Mouse (Mus musculus) olfactory bulb, adult 2 months (tissue): Measurements from ENCODE around the gene Gm38392. TPM values are rescaled to one million over a fixed set of nuclear protein-coding genes. Genes with fewer than 3 reads are reported as not detected.

Source experiments
- H3K27ac ChIP-seq: fragments of 200-500 bp; 2 replicates; pipeline ENCODE4 v1.5.1; 2012; ENCODE audit warnings: low read depth, low read length; ENCODE audit not compliant: insufficient read depth
- H3K4me1 ChIP-seq: fragments of 200-500 bp; 2 replicates; pipeline ENCODE4 v1.6.1; 2012; ENCODE audit warnings: low read length; ENCODE audit not compliant: control insufficient read depth, insufficient read depth
- H3K4me3 ChIP-seq: fragments of 200-500 bp; 2 replicates; pipeline ENCODE4 v1.5.1; 2012; ENCODE audit warnings: mild to moderate bottlenecking, low read depth, low read length, moderate library complexity; ENCODE audit not compliant: insufficient read depth
- CTCF ChIP-seq: fragments of 200-500 bp; IDR thresholded peaks from 2 replicates; pipeline ENCODE4 v1.5.1; 2012; ENCODE audit warnings: low read depth, mild to moderate bottlenecking, low read length, moderate library complexity; ENCODE audit not compliant: insufficient read depth
- POLR2A ChIP-seq: fragments of 200-500 bp; IDR thresholded peaks from 2 replicates; pipeline ENCODE4 v1.6.1; 2012; ENCODE audit warnings: mild to moderate bottlenecking, low read depth, low read length, moderate library complexity; ENCODE audit not compliant: insufficient read depth
- WGBS: fragments of 180-500 bp; shearing (Covaris S2); methylation state at CpG from one replicate; pipeline ENCODE4 v1.1.7; 2018; 5-methylcytosine and 5-hydroxymethylcytosine counted together
- polyA plus RNA-seq: library from polyadenylated mRNA; stranded (reverse); fragments of >200 nt; gene quantifications from 2 replicates; pipeline ENCODE4 v1.2.4, GENCODE M21; 2012; ENCODE audit warnings: low replicate concordance; ENCODE audit not compliant: missing spikeins, insufficient read depth, insufficient read length

Gene Gm38392
- polyA plus RNA-seq, 1 experiment = not detected

GRCm38 (mm10) chr3:88214197-88214938 lies 72.6 kb downstream of the Gm38392 start:
- 4% methylated on average over 42 of the region's 42 CpGs for WGBS
- Histone ChIP-seq H3K4me1 (peaks cover 31% of the 10 kb centered on the region), H3K4me3 (peak overlapping the region; percentile 75), H3K27ac (peak overlapping the region; percentile 94)
- TF ChIP-seq POLR2A (peak; percentile 84), CTCF (no peak)

GRCm38 (mm10) chr3:88213019-88213418 lies 74.0 kb downstream of the Gm38392 start:
- H3K27ac ChIP-seq = 0 out of 2 replicates have a peak overlapping the region, but pooled peaks have one; percentile 15
- TF ChIP-seq POLR2A (no peak), CTCF (no peak)
- H3K4me3 ChIP-seq = no peak overlapping the region
- peaks cover 34% of the 10 kb centered on the region for H3K4me1 ChIP-seq
- 50% methylated on average over 2 of the region's 2 CpGs for WGBS

GRCm38 (mm10) chr3:88212356-88212755 lies 74.7 kb downstream of the Gm38392 start:
- peak overlapping the region; percentile 23; the same call in 1 of the 2 replicates for H3K27ac ChIP-seq
- TF ChIP-seq CTCF (no peak), POLR2A (no peak)
- 46% methylated on average over 1 of the region's 1 CpGs for WGBS
- H3K4me1 ChIP-seq = peaks cover 32% of the 10 kb centered on the region
- H3K4me3 ChIP-seq = no peak overlapping the region

GRCm38 (mm10) chr3:88210918-88211317 lies 76.1 kb downstream of the Gm38392 start:
- H3K4me3 ChIP-seq = no peak overlapping the region; the same call in 1 of the 2 replicates
- peaks cover 40% of the 10 kb centered on the region for H3K4me1 ChIP-seq
- TF ChIP-seq CTCF = no peak
- TF ChIP-seq POLR2A = no peak
- 51% methylated on average over 2 of the region's 2 CpGs for whole genome bisulfite sequencing
- H3K27ac ChIP-seq = peak overlapping the region; percentile 62

GRCm38 (mm10) chr3:88210121-88210520 lies 76.9 kb downstream of the Gm38392 start:
- 25% methylated on average over 2 of the region's 2 CpGs for WGBS
- Histone ChIP-seq H3K4me1 (peaks cover 40% of the 10 kb centered on the region), H3K27ac (peak overlapping the region; percentile 37; the same call in 1 of the 2 replicates), H3K4me3 (peak overlapping the region; percentile 41)
- TF ChIP-seq POLR2A = no peak
- TF ChIP-seq CTCF = no peak

GRCm38 (mm10) chr3:88209306-88209705 lies 77.7 kb downstream of the Gm38392 start:
- WGBS = 14% methylated on average over 6 of the region's 6 CpGs
- TF ChIP-seq CTCF (no peak), POLR2A (no peak)
- Histone ChIP-seq H3K4me3 (peak overlapping the region; percentile 41), H3K27ac (peak overlapping the region; percentile 37), H3K4me1 (peaks cover 40% of the 10 kb centered on the region)

- TF ChIP-seq POLR2A = no peak
- TF ChIP-seq CTCF = no peak
- Histone ChIP-seq H3K27ac (peak overlapping the region; percentile 4), H3K4me3 (peak overlapping the region; percentile 74), H3K4me1 (peaks cover 46% of the 10 kb centered on the region)
- 17% methylated on average over 3 of the region's 3 CpGs for WGBS
These were observed 78.7 kb downstream of the Gm38392 start for GRCm38 (mm10) chr3:88208226-88208720.

GRCm38 (mm10) chr3:88207451-88208100 lies 79.4 kb downstream of the Gm38392 start:
- peaks cover 49% of the 10 kb centered on the region for H3K4me1 ChIP-seq
- no peak for TF ChIP-seq CTCF
- TF ChIP-seq POLR2A = no peak
- H3K4me3 ChIP-seq = peak overlapping the region; percentile 74
- WGBS = 7% methylated on average over 15 of the region's 15 CpGs
- H3K27ac ChIP-seq = peak overlapping the region; percentile 98

- TF ChIP-seq POLR2A (no peak), CTCF (no peak)
- H3K4me1 ChIP-seq = peaks cover 49% of the 10 kb centered on the region
- H3K27ac ChIP-seq = peak overlapping the region; percentile 98
- under 1% methylated on average over 14 of the region's 14 CpGs for WGBS
- H3K4me3 ChIP-seq = peak overlapping the region; percentile 74
These were observed 80.1 kb downstream of the Gm38392 start for GRCm38 (mm10) chr3:88206901-88207371.
